Mouse (Mus musculus) intestine, embryonic 16.5 days (tissue): ENCODE measurements at regions not wholly inside any gene's neighbourhood (a gene's known extent, or its start where the extent isn't known, plus 50 kb on each side); places are given as distances from the start of the nearest gene placed in this dataset.

Source experiments
- ATAC-seq: fragments of 200-750 bp; cut with Nextera tagmentation; 2 replicates; pipeline ENCODE4 v1.8.0; 2017; ENCODE audit warnings: moderate TSS enrichment, moderate library complexity
- H3K27ac ChIP-seq: fragments of 300-500 bp; sonication (generic); 2 replicates; pipeline ENCODE4 v1.5.1; 2014; ENCODE audit warnings: mild to moderate bottlenecking, low read length
- H3K27me3 ChIP-seq: fragments of 300-500 bp; sonication (generic); replicated peaks from 2 replicates; pipeline ENCODE4 v1.6.1; 2014; ENCODE audit warnings: low read length, control low read depth, mixed read lengths; ENCODE audit not compliant: control insufficient read depth, insufficient read depth
- H3K36me3 ChIP-seq: fragments of 300-500 bp; sonication (generic); 2 replicates; pipeline ENCODE4 v1.6.1; 2014; ENCODE audit warnings: low read length, control low read depth; ENCODE audit not compliant: control insufficient read depth, insufficient read depth
- H3K4me1 ChIP-seq: fragments of 300-500 bp; sonication (generic); 2 replicates; pipeline ENCODE4 v1.6.1; 2014; ENCODE audit warnings: low read length, control low read depth, mixed read lengths; ENCODE audit not compliant: control insufficient read depth, insufficient read depth
- H3K4me2 ChIP-seq: fragments of 300-500 bp; sonication (generic); 2 replicates; pipeline ENCODE4 v1.6.1; 2014; ENCODE audit warnings: low read depth, low read length, control low read depth
- H3K4me3 ChIP-seq: fragments of 300-500 bp; sonication (generic); 2 replicates; pipeline ENCODE4 v1.5.1; 2014; ENCODE audit warnings: mild to moderate bottlenecking, low read length
- H3K9ac ChIP-seq: fragments of 300-500 bp; sonication (generic); 2 replicates; pipeline ENCODE4 v1.6.1; 2014; ENCODE audit warnings: low read depth, low read length
- H3K9me3 ChIP-seq: fragments of 300-500 bp; sonication (generic); 2 replicates; pipeline ENCODE4 v1.6.1; 2016; ENCODE audit warnings: low read length, control low read depth; ENCODE audit not compliant: control insufficient read depth
- WGBS: fragments of 180-500 bp; shearing (Covaris S2); extraction: QIAGEN DNeasy Blood & Tissue Kit; methylation state at CpG from one replicate; pipeline ENCODE4 v1.1.7; 2014; 5-methylcytosine and 5-hydroxymethylcytosine counted together

- no peak overlapping the region for H3K9ac ChIP-seq
- peak overlapping the region; percentile 85 for H3K27ac ChIP-seq
- ATAC-seq, result peak; percentile 93
- no peaks in the 10 kb centered on the region for H3K27me3 ChIP-seq
- H3K36me3 ChIP-seq, result no peaks in the 10 kb centered on the region
- 60% methylated on average over 8 of the region's 8 CpGs for WGBS
- no peak overlapping the region for H3K4me3 ChIP-seq
- H3K9me3 ChIP-seq, result no peaks in the 10 kb centered on the region
- no peaks in the 10 kb centered on the region for H3K4me1 ChIP-seq
- H3K4me2 ChIP-seq, result no peak overlapping the region
These were observed 54.3 kb upstream of the Raph1 start for GRCm38 (mm10) chr1:60621064-60621726.

DNA sequence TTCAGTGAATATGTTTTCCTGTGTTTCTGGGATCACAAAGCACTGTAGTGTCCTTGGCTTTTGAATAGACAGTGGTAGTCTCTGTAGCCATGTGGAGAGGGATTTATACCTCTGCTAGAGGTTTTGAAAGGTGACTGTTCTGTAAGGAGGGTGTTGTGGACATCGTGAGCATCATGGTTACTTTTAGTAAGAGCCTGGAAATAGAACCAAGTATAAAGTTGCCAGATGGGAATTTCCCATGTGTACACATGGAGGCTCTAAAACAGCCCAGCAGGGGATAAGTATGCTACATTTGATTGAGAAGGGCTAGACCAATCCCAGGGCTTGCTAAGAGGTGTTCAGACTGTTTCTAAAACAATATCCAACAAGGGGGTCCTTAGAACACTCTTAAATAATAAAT is 51.5 kb upstream of the Raph1 start:
- ATAC-seq, result no peak
- no peaks in the 10 kb centered on the region for H3K36me3 ChIP-seq
- H3K27ac ChIP-seq, result no peak overlapping the region
- no peaks in the 10 kb centered on the region for H3K27me3 ChIP-seq
- H3K4me2 ChIP-seq, result no peak overlapping the region
- WGBS, result 80% methylated on average over 1 of the region's 1 CpGs
- no peak overlapping the region for H3K4me3 ChIP-seq
- no peaks in the 10 kb centered on the region for H3K9me3 ChIP-seq
- H3K9ac ChIP-seq, result no peak overlapping the region
- no peaks in the 10 kb centered on the region for H3K4me1 ChIP-seq

- no peak overlapping the region for H3K27ac ChIP-seq
- 62% methylated on average over 2 of the region's 2 CpGs for WGBS
- H3K36me3 ChIP-seq, result no peaks in the 10 kb centered on the region
- H3K9me3 ChIP-seq, result no peaks in the 10 kb centered on the region
- no peaks in the 10 kb centered on the region for H3K4me1 ChIP-seq
- H3K9ac ChIP-seq, result no peak overlapping the region
- no peak for ATAC-seq
- no peaks in the 10 kb centered on the region for H3K27me3 ChIP-seq
- no peak overlapping the region for H3K4me2 ChIP-seq
- no peak overlapping the region for H3K4me3 ChIP-seq
These were observed 50.0 kb upstream of the Raph1 start for GRCm38 (mm10) chr1:60616916-60617315.
